Mouse (Mus musculus) heart, adult 8-10 months (tissue): ENCODE measurements at regions not wholly inside any gene's neighbourhood (a gene's known extent, or its start where the extent isn't known, plus 50 kb on each side); places are given as distances from the start of the nearest gene placed in this dataset.
A peak's percentile ranks its signal among the peaks of the same experiment; 100 is the strongest.
"Not testable (repeated sequence)": the region's sequence is repeated elsewhere in the genome, so short reads cannot be mapped to it uniquely, and the experiment has no call there.

Experiments
- DNase-seq: peaks from one replicate; pipeline ENCODE4 v3.0.0; 2022; ENCODE audit warnings: low spot score

DNA sequence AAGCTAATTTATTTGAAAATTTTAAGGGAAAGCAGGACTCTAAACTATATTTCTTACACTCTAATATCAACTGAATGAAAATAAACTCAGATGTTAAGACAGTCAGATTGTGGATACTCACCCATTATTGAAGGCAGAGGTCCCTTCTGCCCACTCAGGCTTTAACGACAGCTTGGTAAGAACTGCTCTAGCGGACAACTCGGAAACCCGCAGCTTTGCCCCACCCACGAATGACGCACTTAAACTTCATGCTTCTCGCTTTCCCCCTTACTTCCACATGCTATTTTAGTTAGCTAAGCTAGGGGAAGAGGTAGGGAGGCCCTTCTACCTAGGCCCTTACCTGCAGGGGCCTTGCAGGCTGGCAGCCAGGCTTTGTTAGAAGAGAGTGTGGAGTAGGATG is 50.8 kb upstream of the Elmo1 start:
- no peak for DNase-seq

DNA sequence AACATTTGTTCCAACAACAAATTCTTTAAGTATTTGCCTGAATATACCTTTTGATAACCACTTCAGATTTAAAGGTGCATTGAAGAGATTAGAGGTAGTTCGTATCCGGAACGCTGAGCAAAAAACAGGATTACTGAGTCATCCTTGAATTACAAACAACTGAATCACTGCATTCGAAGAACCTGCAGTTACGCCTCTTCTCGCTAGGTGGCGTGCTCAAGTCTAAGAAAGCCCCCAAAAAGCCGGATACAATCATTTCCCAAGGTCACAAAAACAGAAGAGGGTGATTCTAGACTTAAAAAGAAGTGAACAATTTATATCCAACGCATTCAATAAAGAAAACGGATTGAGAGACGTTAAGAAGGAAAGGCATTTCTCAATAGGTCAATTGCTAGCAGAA is 51.9 kb upstream of the Elmo1 start:
- DNase-seq: peak; percentile 40

DNA sequence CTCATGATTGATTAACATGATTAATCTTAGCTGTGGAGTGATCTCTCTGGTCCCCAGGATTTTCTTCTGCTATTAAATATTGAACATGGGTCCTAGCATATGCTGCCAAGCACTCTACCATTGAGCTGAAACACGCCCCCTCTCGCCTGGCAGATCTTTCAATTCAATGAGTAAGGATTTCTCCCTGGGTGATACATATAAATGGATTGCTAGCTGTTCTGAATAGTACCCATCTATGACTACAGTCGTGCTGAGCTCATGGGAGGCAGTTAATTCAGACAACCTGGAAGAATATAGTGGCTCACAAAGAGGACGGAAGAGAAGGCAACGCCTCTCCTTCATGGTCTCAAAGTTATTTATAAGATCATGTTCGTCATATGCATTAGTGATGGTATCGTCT is 53.0 kb upstream of the Elmo1 start:
- no peak for DNase-seq

DNA sequence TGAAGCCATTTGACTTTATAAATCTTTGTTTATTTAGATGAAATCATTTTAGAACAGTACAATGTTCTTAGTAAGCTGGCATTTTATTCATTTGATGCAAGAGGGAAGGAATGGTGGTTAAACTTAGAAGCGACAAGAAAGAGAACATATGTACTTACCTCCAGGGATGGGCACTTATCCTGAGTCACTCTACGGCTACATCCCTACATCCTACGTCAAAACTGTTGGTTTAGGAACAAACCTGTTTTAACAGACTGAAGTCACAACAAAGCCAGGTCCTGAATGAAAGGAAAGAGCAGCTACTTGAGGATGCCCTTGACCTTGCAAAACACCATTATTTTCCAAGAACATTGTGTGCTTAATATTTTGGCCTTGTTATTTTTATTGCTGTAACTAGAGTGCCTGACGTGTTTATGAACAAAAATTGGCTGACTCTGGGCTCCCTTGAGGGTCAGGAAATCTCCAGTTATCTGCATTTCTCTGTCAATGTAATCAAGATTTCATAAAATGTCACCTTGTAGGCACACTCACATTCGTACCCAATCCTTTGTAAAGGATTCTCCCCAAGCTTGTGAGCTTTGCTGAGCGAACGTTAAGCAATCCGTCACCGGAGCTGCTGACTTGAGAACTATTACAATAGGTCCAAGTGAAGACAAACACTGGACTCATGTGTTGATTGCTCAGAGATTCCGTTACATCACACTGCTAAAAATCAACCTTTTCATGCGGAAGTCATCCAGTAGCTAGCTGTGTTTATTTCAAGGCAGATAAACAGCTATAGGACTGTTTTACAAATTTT is 56.3 kb upstream of the Elmo1 start:
- DNase-seq: peak; percentile 30

DNA sequence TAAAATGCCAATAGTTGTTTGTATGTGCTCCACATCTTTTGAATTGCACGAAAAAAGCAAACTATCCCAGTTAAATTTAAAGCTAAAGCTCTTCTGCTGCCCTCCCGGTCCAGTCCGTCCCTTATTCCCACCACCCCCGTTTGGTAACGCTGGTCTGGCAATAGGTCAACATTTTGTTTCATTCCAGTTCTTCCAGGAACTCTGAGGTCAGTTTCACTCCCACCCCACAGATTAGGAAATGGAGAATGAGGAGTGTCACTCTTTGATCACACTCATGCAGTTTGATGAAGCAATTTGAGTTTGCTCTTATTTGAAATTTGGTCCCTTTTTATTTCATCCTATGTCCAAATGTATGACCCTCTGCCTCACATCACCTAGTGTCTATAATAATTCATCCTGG is 58.7 kb upstream of the Elmo1 start:
- no peak for DNase-seq

DNA sequence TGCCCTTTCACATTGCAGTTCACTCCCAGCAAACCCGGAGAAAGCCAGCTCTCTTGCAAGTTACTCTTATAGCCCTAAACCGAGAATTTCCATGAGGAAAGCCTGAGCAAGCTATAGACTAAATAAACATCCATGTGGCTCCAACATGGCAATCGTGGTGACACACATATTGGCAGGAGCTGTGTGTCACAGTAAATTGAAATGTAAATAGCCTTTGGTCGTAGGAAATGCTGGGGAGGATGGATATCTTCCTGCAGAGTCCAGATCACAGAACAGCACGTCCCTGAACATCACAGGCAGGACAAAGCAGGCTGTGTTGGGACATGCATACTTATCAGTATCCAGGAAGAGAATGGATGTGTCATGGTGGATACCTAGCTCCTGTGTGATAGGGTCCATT is 59.3 kb upstream of the Elmo1 start:
- DNase-seq: no peak

DNA sequence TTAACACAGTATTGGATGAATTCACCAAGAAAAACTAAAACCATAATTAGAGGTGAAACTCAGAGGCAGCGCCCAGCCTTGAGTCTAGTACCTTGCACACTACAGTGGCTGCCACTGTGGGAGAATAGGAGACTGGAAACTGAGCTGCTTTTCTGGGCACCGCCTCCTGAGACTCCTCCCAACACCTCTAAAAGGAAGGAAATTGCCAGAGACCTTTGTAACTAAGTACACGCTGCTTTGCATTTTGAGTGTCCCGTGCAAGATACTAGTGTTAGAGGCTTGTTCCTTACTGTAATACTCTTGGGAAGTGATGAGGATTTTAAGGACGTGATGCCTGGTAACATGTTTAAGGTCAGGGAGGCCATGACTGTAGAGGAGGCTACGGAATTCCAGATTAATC is 63.8 kb upstream of the Elmo1 start:
- DNase-seq: no peak

DNA sequence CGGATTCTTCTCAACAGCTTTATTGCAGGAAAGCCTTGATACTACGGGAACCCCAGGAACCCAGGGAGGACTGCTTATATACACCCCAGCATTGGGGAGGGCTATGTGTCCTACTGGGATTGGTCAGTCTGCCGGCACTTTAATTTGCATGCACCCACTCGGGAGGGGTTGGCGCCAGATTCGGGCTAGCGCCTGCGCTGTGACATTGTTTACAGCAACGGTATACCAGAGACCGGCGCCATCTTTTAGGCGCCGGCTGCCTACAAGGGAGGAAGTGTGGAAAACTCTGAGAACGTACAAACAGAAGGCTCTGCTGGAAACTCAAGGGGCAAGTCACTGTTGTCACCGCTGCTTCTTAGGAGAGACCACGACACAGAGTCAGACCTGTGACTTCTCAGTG is 73.9 kb upstream of the Elmo1 start:
- not testable (repeated sequence) for DNase-seq

DNA sequence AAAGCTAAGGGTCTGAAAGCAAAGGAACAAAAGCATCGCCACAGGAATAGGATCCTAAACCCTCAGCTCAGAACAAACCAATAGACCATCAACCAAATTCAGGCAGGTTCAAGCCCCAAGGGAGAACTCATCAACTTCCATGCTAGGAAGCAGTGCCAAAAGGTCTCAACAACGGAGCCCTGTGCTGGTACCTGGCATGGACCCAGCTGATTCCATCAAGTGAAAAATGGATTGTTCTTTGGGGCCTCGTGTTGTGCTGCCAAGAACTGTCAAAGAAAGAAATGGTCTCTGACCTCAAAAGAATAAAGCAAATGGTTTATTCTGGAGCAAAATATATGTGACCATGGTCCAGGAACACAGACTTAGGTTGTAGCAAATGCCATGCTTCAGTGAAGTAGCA is 77.8 kb upstream of the Elmo1 start:
- no peak for DNase-seq

DNA sequence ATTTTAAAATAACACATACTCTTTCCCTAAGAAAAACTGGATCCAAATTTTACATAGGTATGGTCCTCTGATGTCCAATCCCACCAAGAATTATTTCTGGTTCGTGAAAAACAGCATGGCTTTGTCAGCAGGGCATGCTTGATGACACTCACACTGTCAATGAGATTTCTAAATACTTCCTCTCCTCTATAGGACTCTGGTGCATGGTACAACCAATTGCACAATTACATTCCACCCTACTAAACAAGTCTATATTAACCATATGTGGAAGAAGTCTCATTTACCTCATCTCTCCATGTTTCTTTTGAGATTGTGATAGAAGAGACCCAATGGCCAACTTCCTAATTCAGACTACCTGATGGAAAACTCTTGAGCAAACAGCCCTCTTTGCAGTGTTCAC is 81.2 kb upstream of the Elmo1 start:
- no peak for DNase-seq

DNA sequence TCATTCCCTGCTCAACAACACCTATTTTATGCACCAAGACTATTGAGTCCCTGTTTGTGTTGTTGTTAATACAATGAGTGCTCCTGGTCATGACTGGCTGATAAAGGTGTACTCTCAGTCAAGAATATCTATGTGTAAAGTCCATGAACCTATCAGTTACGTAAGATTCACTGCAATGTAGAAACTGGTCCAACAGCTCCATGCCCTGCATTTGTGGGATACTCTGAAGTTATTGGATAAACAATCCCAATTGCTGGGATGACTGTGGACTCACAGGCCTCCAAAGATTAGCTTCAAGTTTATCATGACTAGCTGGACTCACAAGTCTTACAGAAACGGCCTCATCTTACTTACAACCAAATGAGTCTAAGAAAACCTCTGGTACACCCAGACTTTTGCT is 82.8 kb upstream of the Elmo1 start:
- DNase-seq: no peak

DNA sequence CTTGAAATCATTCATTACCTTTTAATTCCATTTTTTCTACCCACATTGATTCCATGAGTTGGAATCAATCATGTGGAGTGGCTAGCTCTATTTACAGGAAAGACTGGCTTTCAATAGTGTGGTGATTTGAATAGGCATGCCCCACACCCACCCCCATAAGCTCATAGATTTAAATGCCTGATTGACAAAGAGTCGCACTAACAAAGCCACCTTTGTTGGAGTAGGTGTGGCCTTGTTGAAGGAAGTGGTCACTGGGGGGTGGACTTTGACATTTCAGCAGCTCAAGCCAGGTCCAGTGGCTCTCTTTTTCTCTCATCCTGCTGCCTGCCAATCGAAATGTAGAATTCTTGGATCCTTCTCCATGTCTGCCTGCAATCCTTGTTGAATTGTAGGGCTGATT is 92.8 kb upstream of the Elmo1 start:
- no peak for DNase-seq

DNA sequence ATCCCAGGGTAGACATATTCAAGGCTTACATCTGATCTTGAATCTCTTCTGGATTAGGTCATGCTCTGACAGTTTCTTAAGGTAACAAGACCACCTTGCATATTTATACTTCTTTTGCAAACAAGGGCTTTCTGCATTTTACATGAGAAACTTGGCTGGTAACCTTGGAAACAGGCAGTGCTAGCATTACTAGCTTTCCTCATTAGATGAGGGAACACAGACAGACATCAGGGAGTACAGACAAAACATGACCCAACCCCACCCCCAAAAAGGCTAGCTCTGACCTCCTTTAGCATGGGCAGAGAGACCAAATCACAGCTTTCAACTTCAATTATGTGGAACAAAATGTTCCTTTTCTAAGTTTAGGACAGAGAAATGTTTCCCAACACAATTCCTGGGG is 114.8 kb upstream of the Elmo1 start:
- DNase-seq: peak; percentile 0

DNA sequence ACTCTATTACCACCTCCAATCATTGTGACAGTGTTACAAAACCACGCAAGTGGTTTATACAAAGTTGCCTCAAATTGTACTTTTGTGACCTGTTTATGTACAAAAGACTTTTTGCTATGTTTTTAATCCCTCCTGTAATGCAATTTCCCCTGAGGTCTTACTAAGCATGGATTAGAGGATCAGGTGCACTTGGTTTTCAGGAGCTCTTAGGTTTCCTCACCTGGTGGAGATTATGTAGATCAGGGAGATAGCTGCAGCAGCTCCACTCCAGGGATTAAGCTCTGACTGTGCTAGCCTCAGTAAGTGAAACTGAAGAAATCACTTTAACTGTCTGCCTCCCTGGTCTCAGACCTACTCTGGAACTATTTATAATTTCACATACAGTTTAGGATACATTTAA is 123.8 kb upstream of the Elmo1 start:
- no peak for DNase-seq

DNA sequence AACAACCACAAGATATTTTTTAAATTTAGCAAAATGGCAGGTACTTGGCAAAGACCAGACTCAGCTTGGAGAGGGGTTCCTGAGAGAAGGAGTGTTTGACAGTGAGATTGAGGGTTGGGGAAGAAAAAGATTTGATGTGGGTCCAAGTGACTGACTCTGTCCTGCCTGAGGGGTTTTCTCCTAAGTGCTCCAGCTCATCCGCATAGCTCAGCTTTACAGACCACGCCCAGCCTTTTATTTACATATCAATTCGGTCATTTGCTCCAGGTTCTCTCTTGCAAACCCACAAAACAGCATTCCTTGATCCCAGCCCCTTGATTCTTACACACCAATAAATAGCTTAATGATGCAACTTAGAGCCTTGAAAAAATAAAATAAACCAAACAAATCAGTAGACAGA is 127.4 kb upstream of the Elmo1 start:
- DNase-seq: no peak

DNA sequence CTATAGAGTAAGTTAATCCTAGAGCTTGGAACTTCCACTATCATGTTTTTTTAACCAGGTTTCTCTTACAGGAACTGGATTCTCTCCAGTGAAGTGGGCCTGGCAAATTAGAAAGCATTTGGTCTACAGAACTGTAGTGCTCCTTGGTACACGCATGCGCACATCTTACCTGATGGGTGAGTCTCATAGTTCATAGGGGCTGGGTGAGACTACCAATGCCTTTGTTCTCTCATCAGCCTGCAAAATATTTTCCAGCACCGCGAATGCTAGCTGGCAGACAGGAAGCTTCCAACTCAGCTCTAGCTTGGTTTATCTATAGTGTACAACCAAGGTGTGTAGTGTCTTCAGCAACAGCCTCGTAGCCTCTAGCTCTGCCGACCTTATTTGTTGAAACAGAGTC is 104.7 kb upstream of the Gpr141 start:
- DNase-seq: no peak

DNA sequence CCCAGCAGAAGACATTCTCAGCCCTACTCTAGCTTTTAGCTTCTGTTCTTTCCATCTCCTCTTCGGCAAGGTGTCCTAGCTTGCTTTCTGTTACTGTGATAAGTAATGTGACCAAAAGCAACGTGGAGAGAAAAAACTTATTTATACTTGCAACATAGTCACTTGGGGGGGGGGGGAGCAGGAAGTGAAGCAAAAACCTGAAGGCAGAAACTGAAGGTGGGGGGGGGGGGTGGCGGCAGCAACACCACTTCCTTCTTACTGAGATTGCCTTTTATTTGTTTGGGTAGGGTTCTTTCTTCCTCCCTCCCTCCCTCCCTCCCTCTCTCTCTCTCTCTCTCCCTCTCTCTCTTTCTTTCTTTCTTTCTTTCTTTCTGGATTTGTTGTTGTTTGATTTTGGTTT is 103.8 kb upstream of the Gpr141 start:
- no peak for DNase-seq

DNA sequence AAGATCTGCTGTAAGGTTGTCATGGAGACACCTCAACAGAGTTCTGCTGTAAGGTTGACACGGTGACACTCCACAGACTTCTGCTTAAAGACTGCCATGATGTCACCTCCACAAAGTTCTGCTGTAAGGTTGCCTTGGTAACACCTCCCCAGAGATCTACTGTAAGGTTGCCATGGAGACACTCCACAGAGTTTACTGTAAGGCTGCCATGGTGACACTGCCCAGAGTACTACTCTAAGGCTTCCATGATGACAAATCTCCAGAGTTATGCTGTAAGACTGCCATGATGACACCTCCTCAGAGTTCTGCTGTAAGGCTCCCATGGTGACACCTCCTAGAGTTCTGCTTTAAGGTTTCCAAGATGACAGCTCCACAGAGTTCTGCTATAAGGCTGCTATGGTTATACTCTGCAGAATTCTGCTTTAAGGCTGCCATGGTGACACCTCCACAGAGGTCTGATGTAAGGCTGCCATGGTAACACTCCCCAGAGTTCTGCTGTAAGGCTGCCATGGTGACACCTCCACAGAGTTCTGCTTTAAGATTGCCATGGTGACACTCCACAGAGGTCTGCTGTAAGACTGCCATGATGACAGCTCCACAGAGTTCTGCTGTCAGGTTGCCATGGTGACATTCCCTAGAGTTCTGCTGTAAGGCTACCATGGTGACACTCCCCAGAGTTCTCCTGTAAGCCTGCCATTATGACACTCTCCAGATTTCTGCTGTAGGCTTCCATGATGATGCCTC is 97.2 kb upstream of the Gpr141 start:
- DNase-seq: no peak

DNA sequence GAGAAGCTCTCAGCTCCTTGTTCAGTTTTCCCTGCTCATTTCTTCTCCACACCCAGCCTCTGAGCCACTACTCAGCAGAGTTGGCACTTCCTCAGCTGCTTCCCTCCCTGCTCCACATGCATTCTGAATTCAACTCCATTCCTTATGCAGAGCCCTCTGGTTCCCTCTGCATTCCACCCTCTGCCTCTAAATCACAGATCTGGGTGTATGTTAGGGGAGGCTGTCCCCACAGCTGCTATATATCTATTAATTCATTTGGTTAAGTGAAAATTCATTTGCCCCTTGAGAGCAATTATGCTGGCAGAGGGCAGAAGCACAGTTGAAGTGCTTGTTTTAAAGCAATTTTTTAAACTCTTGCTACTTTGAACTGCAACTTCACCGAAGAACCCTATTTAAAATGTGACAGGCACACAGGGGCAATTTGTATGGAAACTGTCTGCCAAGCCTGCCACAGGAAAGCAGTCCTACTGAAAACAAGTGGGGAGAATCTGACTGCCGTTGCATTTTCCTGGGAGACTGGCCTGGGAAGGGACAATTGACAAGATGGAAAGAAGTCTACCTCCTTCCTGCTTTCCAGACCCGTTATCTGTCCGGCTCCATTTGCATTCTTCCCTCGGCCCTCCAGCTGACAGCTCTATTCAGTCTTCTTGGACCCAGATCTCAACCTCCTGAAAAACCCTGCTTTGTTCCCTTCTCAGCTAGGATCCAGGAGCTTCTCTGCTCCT is 88.0 kb upstream of the Gpr141 start:
- no peak for DNase-seq

DNA sequence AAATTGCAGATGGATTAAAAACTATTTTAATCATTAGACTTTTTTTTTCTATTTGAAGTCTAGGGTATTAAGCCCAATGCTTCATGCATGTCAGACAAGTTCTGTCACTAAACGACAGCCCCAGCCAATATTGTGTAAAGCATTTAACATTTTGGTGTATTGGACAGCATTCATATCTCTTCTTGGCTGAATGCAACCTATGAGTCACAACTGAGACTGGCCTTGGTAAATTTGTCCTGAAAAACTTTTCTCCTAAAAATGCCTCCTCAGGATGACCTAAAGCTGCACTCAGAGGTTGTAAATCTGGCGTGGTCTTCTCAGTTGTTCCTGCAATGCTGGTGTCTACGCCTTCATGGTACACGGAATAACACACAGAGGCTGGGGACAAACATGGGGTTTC is 78.7 kb upstream of the Gpr141 start:
- DNase-seq: no peak

DNA sequence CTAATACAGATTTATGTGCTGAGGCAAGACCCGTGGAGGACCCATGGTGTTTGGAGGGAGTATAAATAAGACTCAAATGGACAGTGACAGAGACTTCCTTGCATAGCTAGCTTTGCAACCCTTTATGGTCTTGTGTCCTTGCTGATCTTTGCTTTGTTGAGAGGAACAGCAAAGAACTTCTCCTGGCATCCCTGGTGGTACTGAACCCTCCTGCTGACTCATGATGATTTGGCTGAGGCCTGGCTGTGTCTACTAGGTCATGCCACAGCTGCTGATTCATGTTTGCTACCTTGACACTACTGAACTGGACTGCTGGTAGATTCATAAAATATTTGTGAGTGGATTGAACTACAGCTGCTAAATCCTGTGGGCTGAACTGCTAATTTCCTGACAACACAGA is 73.1 kb upstream of the Gpr141 start:
- DNase-seq: no peak

DNA sequence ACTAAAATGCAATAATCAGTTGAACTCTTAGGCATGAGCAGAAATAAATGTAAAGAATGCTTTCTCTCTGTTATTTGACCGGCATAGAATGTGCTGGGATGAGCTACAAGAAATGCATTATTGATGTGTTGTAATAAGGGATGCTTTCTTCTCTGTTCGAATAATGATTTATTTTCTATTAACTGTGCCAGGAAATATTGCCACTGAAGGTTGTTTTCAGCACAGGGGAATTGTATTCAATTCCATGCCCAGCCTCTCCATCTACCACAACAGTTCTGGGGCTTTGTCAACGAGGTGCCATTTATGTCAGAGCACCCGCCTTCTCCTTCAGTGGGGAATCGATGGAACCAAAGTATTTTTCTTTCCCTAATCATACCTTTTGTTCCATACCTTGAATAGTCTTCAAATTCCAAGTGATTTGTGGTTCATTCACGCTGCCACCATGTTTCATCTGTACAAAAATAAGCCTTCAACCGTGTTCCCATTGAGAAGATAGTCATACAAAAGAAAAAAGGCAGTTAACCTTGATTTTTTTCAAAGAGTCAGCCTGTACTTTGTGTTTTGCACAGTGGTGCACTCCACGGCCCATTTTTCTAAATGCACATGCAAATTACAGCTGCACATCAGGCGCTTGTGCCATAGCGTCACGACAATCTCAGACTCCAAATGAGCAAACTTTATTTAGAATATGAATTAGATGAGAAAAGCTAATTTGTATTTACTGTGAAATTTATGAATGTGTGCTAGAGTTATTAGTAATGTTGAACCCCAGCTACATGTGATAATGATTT is 65.1 kb upstream of the Gpr141 start:
- DNase-seq: no peak
